Mouse (Mus musculus) kidney, embryonic 14.5 days (tissue): ENCODE data around the gene Trpc4ap. TPM values are rescaled to one million over a fixed set of nuclear protein-coding genes. Genes with fewer than 3 reads are reported as not detected.
"Not testable (repeated sequence)": the region's sequence is repeated elsewhere in the genome, so short reads cannot be mapped to it uniquely, and the experiment has no call there.

Source experiments
- ATAC-seq: fragments of 200-750 bp; cut with Nextera tagmentation; 2 replicates; pipeline ENCODE4 v1.8.0; 2017; ENCODE audit warnings: moderate number of reproducible peaks, mild to moderate bottlenecking, moderate TSS enrichment, moderate library complexity; ENCODE audit not compliant: low FRiP score, low TSS enrichment
- H3K27ac ChIP-seq: fragments of 300-500 bp; sonication (generic); 2 replicates; pipeline ENCODE4 v1.5.1; 2014; ENCODE audit warnings: low read depth, mild to moderate bottlenecking, low read length, moderate library complexity, mixed read lengths
- H3K27me3 ChIP-seq: fragments of 300-500 bp; sonication (generic); 2 replicates; pipeline ENCODE4 v1.6.1; 2014; ENCODE audit warnings: mild to moderate bottlenecking, low read length; ENCODE audit not compliant: control insufficient read depth, insufficient read depth
- H3K36me3 ChIP-seq: fragments of 300-500 bp; sonication (generic); 2 replicates; pipeline ENCODE4 v1.6.1; 2014; ENCODE audit warnings: low read length, mixed read lengths; ENCODE audit not compliant: control insufficient read depth, insufficient read depth
- H3K4me1 ChIP-seq: fragments of 300-500 bp; sonication (generic); 2 replicates; pipeline ENCODE4 v1.6.1; 2014; ENCODE audit warnings: low read length, mixed read lengths; ENCODE audit not compliant: control insufficient read depth, insufficient read depth
- H3K4me2 ChIP-seq: fragments of 300-500 bp; sonication (generic); replicated peaks from 2 replicates; pipeline ENCODE4 v1.6.1; 2014; ENCODE audit warnings: low read depth, mild to moderate bottlenecking, low read length
- H3K4me3 ChIP-seq: fragments of 300-500 bp; sonication (generic); 2 replicates; pipeline ENCODE4 v1.5.1; 2014; ENCODE audit warnings: mild to moderate bottlenecking, low read length
- H3K9ac ChIP-seq: fragments of 300-500 bp; sonication (generic); 2 replicates; pipeline ENCODE4 v1.6.1; 2014; ENCODE audit warnings: low read depth, mild to moderate bottlenecking, low read length, moderate library complexity
- H3K9me3 ChIP-seq: fragments of 300-500 bp; sonication (generic); 2 replicates; pipeline ENCODE4 v1.6.1; 2016; ENCODE audit warnings: low read length; ENCODE audit not compliant: control insufficient read depth
- WGBS: fragments of 180-500 bp; shearing (Covaris S2); extraction: QIAGEN DNeasy Blood & Tissue Kit; methylation state at CpG from one replicate; pipeline ENCODE4 v1.1.7; 2014; 5-methylcytosine and 5-hydroxymethylcytosine counted together
- polyA plus RNA-seq: library from polyadenylated mRNA; unstranded; fragments of >200 nt; fragmentation: Nextera tagmentation; extraction: Ambion mirVana; gene quantifications from 2 replicates; pipeline ENCODE4 v1.2.1, GENCODE M21; 2014

Trpc4ap gene
- polyA plus RNA-seq = 105 and 134 TPM in 2 replicates

DNA sequence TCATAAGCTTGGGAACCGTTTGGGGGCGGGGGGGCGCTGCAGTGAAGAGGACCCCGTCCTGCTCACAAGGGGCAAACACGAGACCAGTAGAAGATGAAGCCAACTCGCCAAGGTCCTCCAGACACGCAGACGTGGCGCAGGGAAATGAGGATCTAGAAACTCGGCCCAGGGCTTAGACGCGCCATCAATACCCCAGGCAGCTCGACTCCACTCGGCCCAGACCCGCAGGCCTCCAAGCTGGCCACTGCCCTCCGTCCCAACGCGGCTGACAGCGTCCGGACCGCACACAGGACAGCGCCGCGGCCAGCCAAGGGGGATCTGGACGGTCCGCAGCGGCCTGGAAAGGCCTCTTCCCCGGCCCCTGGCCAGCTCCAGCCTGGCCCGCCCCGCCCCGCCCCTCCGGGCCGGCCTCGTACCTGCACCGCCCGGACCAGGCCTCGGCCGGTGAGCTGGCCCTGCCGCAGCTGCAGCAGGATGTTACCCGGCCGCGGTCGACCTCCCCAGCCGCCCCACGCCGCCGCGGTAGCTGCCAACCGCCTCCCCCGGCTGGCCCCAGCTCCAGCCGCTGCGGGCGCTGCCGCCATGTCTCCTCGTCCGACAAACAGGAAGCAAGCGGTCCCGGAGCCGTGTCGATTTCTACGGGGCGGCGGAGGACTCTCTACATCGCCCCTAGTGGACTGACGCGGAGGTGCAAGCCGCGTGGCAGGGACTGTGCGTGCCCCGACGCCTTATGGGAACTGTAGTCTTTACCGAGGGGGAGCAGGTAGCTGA is at the start of gene Trpc4ap:
Trpc4ap (minus strand) TSS at position 662 of the 771 bp plus-strand sequence.
- WGBS = under 1% methylated on average over 65 of the region's 72 CpGs
- Histone ChIP-seq H3K4me3 (peak within 1 kb of the TSS; percentile 94), H3K27ac (peak within 1 kb of the TSS; percentile 88; the same call in 1 of the 2 replicates), H3K36me3 (peaks cover 8% of the 10 kb centered on the region; the same call in 1 of the 2 replicates), H3K9ac (peak within 1 kb of the TSS; percentile 95), H3K9me3 (no peaks in the 10 kb centered on the region), H3K4me1 (peaks cover 23% of the 10 kb centered on the region; the same call in 1 of the 2 replicates), H3K27me3 (no peaks in the 10 kb centered on the region), H3K4me2 (peak within 1 kb of the TSS; percentile 75)
- ATAC-seq = peak; percentile 96

DNA sequence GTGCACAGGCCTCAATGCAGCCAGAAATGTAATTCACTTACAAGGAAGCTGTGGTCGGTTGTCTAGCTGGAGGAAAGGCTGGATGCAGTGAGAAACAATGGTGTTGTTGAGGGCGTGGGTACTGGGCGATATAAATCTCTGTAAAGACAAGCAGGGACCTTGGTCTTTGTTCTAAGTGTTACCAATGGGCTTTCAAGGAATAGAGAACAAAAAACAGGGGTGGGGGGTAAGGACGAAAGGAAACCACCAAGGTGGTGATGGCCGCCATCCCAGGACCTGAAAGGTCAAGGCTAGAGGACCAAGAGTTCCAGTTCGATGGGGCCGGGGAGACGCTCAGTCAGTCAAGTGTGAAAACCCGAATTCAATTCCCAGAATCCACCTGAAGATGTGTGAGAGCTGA is 45.6 kb upstream of the Trpc4ap start:
- no peak for ATAC-seq
- Histone ChIP-seq H3K9me3 (no peaks in the 10 kb centered on the region), H3K27me3 (no peaks in the 10 kb centered on the region), H3K9ac (no peak overlapping the region), H3K4me3 (no peak overlapping the region), H3K27ac (no peak overlapping the region), H3K4me2 (no peak overlapping the region), H3K36me3 (no peaks in the 10 kb centered on the region), H3K4me1 (no peaks in the 10 kb centered on the region)
- WGBS = 54% methylated on average over 9 of the region's 9 CpGs

DNA sequence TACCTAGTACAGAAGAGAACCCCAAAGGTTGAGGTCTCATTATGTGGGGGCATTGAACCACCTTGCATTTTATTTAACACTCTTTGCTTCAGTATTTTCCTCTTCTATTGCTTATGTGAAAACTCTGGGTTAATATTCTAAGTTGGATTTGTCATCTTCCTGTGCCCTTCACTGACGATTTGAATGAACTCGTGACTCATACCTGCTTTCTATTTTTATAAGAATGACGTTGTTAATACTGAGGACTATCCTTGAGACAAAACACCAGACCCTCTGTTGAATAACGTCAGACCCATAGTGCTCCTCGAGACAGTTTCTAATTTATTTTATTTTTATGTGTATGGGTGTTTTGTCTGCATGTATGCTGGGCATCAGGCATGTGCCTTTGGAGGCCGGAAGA is 44.8 kb upstream of the Trpc4ap start:
- Histone ChIP-seq H3K27ac (no peak overlapping the region), H3K9me3 (no peaks in the 10 kb centered on the region)
- WGBS = 79% methylated on average over 6 of the region's 6 CpGs

DNA sequence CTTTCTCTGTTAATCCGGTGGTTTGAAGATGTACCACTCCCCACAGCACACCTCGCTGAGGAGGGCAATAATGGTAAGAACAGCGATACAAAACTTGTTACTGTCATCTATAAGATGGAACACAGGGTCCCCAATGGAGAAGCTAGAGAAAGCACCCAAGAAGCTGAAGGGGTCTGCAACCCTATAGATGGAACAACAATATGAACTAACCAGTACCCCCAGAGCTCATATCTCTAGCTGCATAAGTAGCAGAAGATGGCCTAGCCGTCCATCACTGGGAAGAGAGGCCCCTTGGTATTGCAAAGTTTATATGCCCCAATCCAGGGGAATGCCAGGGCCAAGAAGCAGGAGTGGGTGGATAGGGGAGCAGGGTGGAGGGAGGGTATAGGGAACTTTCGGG is 43.6 kb upstream of the Trpc4ap start, which contains the start of gene Gm17581:
Gm17581 (minus strand) TSS at position 101 of the 400 bp plus-strand sequence.
- H3K36me3 ChIP-seq, H3K9me3 ChIP-seq, H3K9ac ChIP-seq, H3K27me3 ChIP-seq, H3K4me1 ChIP-seq, H3K27ac ChIP-seq, ATAC-seq, H3K4me2 ChIP-seq, H3K4me3 ChIP-seq: not testable (repeated sequence)
- 82% methylated on average over 5 of the region's 5 CpGs for WGBS

More for the DNA sequence above, 44.8 kb upstream of the Trpc4ap start:
- H3K4me3 ChIP-seq = no peak overlapping the region
- H3K9ac ChIP-seq = no peak overlapping the region
- no peaks in the 10 kb centered on the region for H3K27me3 ChIP-seq
- H3K4me1 ChIP-seq = no peaks in the 10 kb centered on the region
- ATAC-seq = no peak
- H3K4me2 ChIP-seq = no peak overlapping the region
- no peaks in the 10 kb centered on the region for H3K36me3 ChIP-seq

DNA sequence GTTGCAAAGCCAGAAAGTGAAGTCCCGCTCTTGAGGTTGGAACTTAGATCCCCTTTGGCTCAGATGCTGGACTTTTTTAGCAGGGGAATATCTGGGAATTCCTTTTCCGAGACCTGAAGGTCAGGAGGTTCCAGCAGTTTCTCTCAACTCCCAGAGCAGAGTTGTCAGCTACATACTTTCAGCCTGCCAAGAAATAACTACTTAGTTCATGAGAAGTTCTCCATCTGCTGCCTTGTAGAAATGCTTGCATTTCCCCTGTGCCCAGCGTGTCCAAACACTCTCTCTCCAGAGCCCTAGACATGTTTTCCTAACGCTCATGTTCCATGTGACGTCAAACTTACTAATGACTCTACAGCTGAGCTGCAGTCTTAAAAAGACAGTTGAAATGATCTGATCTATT is 42.9 kb upstream of the Trpc4ap start:
- Histone ChIP-seq H3K9ac (no peak overlapping the region), H3K4me3 (no peak overlapping the region), H3K4me1 (no peaks in the 10 kb centered on the region), H3K36me3 (no peaks in the 10 kb centered on the region), H3K4me2 (no peak overlapping the region), H3K27me3 (no peaks in the 10 kb centered on the region), H3K27ac (no peak overlapping the region), H3K9me3 (no peaks in the 10 kb centered on the region)
- ATAC-seq = no peak
- WGBS = 70% methylated on average over 5 of the region's 5 CpGs

DNA sequence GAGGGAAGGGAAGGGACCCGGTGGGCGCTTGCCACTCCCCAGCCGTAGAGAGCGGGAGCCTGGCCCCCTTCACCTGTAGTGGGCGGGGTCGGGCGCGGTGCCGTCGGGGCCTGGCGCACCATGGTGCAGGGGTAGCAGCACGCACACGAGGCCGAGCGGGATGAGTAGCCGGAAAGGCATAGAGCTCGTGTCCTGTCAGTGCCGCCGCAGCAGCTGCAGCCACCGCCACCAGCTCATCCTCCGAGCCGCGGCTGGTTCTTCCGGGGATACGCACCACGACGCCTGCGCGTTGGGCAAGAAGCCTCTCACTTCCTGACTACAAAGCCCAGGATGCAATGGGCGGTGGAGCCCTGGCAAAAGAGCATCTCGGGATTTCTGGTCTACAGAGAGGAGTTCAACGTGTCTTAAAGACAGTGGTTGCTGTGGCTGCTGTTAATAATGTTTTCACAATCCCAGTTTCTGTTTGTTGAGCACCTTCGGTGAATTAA is 37.0 kb upstream of the Trpc4ap start, which contains the start of gene Edem2:
Edem2 (minus strand) TSS at position 318 of the 488 bp plus-strand sequence.
- H3K4me1 ChIP-seq = peaks cover 5% of the 10 kb centered on the region; the same call in 1 of the 2 replicates
- WGBS = under 1% methylated on average over 29 of the region's 33 CpGs
- no peaks in the 10 kb centered on the region for H3K36me3 ChIP-seq
- peak within 1 kb of the TSS; percentile 64 for H3K4me3 ChIP-seq
- peak within 1 kb of the TSS; percentile 68 for H3K4me2 ChIP-seq
- H3K9ac ChIP-seq = peak within 1 kb of the TSS; percentile 59
- no peak within 1 kb of the TSS for H3K27ac ChIP-seq
- ATAC-seq = peak; percentile 93
- H3K27me3 ChIP-seq = no peaks in the 10 kb centered on the region
- no peaks in the 10 kb centered on the region for H3K9me3 ChIP-seq

DNA sequence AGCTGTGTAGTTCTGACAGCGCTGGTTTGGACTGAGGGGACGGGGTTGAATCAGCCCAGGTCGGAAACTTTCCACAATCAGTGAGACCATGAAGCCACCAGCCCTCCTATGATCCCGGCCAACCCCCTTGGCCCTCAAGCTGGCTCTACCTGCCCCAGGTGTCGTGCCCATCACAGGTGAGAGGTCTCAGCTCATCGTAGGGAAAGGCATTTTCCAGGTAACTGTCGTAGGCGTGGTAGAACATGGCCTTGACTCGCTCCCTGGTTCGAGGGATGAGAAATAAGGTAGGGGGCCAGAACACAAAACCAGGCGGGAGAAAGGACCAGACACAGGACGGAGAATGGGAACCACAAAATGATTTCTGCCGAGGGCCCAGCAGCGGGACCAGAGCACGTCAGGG is 36.6 kb upstream of the Trpc4ap start:
- peak overlapping the region; percentile 68 for H3K4me2 ChIP-seq
- H3K27me3 ChIP-seq = no peaks in the 10 kb centered on the region
- no peaks in the 10 kb centered on the region for H3K9me3 ChIP-seq
- 4% methylated on average over 15 of the region's 15 CpGs for WGBS
- H3K4me1 ChIP-seq = peaks cover 5% of the 10 kb centered on the region; the same call in 1 of the 2 replicates
- no peaks in the 10 kb centered on the region for H3K36me3 ChIP-seq
- peak; percentile 10; the same call in 1 of the 2 replicates for ATAC-seq
- H3K27ac ChIP-seq = no peak overlapping the region
- H3K4me3 ChIP-seq = peak overlapping the region; percentile 64
- peak overlapping the region; percentile 59 for H3K9ac ChIP-seq

DNA sequence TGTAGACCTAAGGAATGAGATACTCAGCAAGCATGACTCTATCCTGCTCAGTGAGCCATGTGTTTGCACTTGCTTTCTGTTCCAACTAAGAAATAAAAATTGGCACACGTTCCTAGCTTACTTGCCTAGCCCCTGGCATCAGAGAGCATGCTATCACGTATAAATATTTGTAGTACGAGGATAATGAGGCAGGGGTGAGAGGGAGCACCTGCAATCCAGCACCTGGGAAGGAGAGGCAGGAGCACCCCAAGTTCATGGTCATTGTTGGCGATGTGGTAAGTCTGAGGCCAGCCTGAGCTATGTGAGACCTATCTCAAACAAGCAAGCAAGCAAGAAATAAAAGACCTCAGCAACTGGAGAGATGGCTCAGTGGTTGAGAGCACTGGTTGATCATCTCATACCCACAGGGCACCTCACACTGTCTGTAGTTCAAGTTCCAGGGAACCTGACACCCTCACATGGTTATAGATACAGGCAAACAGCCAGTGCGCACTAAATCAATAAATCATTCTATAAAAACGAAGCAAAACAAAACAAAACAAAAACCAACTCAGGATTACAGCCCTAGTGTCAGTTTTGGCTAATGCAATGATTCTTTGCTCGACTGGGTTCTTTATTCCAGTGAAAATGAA is 35.7 kb upstream of the Trpc4ap start:
- Histone ChIP-seq H3K9me3 (no peaks in the 10 kb centered on the region), H3K27me3 (no peaks in the 10 kb centered on the region), H3K4me2 (0 out of 2 replicates have a peak overlapping the region, but pooled peaks have one; percentile 68), H3K4me3 (no peak overlapping the region), H3K36me3 (no peaks in the 10 kb centered on the region), H3K4me1 (peaks cover 5% of the 10 kb centered on the region; the same call in 1 of the 2 replicates), H3K9ac (no peak overlapping the region), H3K27ac (no peak overlapping the region)
- no peak for ATAC-seq
- 61% methylated on average over 7 of the region's 7 CpGs for WGBS
